Mouse (Mus musculus) stomach, postnatal 0 days (tissue): ENCODE data around the gene Galnt6. TPM values are rescaled to one million over a fixed set of nuclear protein-coding genes. Genes with fewer than 3 reads are reported as not detected.
A peak's percentile ranks its signal among the peaks of the same experiment; 100 is the strongest.

Experiments used
- ATAC-seq: fragments of 200-750 bp; cut with Nextera tagmentation; 2 replicates; pipeline ENCODE4 v1.8.0; 2017; ENCODE audit not compliant: low FRiP score, low TSS enrichment
- DNase-seq: peaks from one replicate; pipeline ENCODE4 v3.0.0-alpha.2; 2016; ENCODE audit warnings: low spot score
- H3K27ac ChIP-seq: fragments of 300-500 bp; sonication (generic); replicated peaks from 2 replicates; pipeline ENCODE4 v1.5.1; 2014; ENCODE audit warnings: mild to moderate bottlenecking, control low read depth
- H3K27me3 ChIP-seq: fragments of 300-500 bp; sonication (generic); 2 replicates; pipeline ENCODE4 v1.6.1; 2014; ENCODE audit warnings: low read length; ENCODE audit not compliant: control insufficient read depth, insufficient read depth
- H3K36me3 ChIP-seq: fragments of 300-500 bp; sonication (generic); 2 replicates; pipeline ENCODE4 v1.6.1; 2014; ENCODE audit warnings: low read length, mixed read lengths; ENCODE audit not compliant: control insufficient read depth, insufficient read depth
- H3K4me1 ChIP-seq: fragments of 300-500 bp; sonication (generic); replicated peaks from 2 replicates; pipeline ENCODE4 v1.6.1; 2014; ENCODE audit warnings: antibody characterized with exemption; ENCODE audit not compliant: control insufficient read depth, insufficient read depth
- H3K4me2 ChIP-seq: fragments of 300-500 bp; sonication (generic); replicated peaks from 2 replicates; pipeline ENCODE4 v1.6.1; 2014; ENCODE audit warnings: low read depth, mild to moderate bottlenecking, control low read depth, moderate library complexity
- H3K4me3 ChIP-seq: fragments of 300-500 bp; sonication (generic); 2 replicates; pipeline ENCODE4 v1.5.1; 2014; ENCODE audit warnings: low read depth, low read length, control low read depth
- H3K9ac ChIP-seq: fragments of 300-500 bp; sonication (generic); 2 replicates; pipeline ENCODE4 v1.6.1; 2014; ENCODE audit warnings: mild to moderate bottlenecking, low read length, control low read depth, mixed read lengths
- H3K9me3 ChIP-seq: fragments of 300-500 bp; sonication (generic); 2 replicates; pipeline ENCODE4 v1.6.1; 2016; ENCODE audit warnings: low read length; ENCODE audit not compliant: control insufficient read depth
- CTCF ChIP-seq: IDR thresholded peaks from 2 replicates; pipeline ENCODE4 v1.5.1; 2016; ENCODE audit warnings: antibody characterized with exemption, low read depth, mild to moderate bottlenecking, moderate library complexity
- EP300 ChIP-seq: optimal IDR thresholded peaks from 2 replicates; pipeline ENCODE3; 2016; ENCODE audit warnings: antibody characterized with exemption
- WGBS: fragments of 180-500 bp; shearing (Covaris S2); extraction: QIAGEN DNeasy Blood & Tissue Kit; methylation state at CpG from one replicate; pipeline ENCODE4 v1.1.7; 2014; 5-methylcytosine and 5-hydroxymethylcytosine counted together
- polyA plus RNA-seq: library from polyadenylated mRNA; unstranded; fragments of >200 nt; fragmentation: Nextera tagmentation; extraction: Ambion mirVana; gene quantifications from 2 replicates; pipeline ENCODE4 v1.2.1, GENCODE M21; 2015

Gene Galnt6
- polyA plus RNA-seq, 1 experiment from 2014 or later: 11.0 TPM

DNA sequence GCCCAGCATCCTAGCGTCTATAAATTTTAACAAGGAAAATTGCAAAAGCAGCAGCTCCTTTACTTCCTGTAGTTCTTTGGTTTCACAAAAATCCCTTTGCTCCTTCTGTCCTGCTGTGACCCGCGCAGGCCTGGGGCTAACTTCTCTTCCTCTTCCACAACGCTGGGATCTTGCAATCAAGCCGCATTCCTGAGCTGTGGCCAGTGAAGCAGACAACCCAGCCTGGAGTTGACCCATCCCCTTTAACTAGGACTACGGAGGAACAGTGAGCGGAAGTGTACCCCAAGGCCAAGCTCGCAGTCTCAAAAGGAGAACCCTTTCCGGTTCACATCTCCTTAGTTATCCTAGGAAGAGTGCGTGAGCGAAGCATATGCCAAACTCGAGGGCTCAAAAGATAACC lies 50.6 kb downstream of the Galnt6 start:
- no peaks in the 10 kb centered on the region for H3K27me3 ChIP-seq
- H3K9me3 ChIP-seq: no peaks in the 10 kb centered on the region
- DNase-seq (peak; percentile 14), ATAC-seq (no peak)
- no peak overlapping the region for H3K27ac ChIP-seq
- no peak for TF ChIP-seq CTCF
- TF ChIP-seq EP300: no peak
- no peaks in the 10 kb centered on the region for H3K4me1 ChIP-seq
- 77% methylated on average over 12 of the region's 12 CpGs for WGBS
- H3K4me3 ChIP-seq: no peak overlapping the region
- H3K9ac ChIP-seq: no peak overlapping the region
- H3K4me2 ChIP-seq: no peak overlapping the region
- H3K36me3 ChIP-seq: no peaks in the 10 kb centered on the region

DNA sequence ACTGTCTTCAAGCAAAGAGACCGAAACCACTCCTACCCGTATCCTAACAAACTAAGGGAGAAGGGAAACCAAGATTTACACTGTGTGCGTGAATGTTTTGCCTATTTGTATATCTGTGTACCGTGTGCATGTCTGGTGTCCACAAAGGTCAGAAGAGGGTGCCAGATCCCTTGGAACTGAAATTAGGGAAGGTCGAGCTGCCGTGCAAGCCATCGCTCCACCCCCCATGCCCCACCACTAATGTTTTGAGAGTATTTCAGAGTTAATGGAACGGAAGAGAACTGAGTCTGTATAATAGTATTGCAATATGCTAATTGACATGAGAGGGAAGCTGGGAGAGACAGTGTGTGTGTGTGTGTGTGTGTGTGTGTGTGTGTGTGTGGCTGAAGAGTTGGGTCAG lies 51.5 kb downstream of the Galnt6 start:
- Histone ChIP-seq H3K27me3 (no peaks in the 10 kb centered on the region), H3K4me2 (no peak overlapping the region), H3K4me1 (no peaks in the 10 kb centered on the region), H3K9ac (no peak overlapping the region), H3K27ac (no peak overlapping the region), H3K9me3 (no peaks in the 10 kb centered on the region), H3K36me3 (no peaks in the 10 kb centered on the region), H3K4me3 (no peak overlapping the region)
- no peak for TF ChIP-seq CTCF
- no peak for TF ChIP-seq EP300
- 82% methylated on average over 8 of the region's 8 CpGs for WGBS
- no peak for ATAC-seq
- DNase-seq: no peak

DNA sequence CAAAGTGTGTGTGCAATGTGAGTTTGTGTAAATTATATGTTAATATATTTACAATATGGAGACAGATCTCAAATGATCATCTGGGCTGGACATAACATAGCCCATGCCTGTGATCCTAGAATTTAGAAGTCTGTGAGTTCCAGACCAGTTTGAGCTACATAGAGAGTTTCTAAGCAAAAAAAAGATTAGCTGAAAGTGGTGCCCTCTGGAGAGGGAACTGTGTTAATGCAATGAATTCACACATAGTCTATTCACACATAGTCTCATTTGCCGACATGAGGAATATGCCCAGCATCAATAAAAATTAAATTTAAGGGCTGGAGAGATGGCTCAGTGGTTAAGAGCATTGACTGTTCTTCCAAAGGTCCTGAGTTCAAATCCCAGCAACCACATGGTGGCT lies 52.7 kb downstream of the Galnt6 start:
- H3K9me3 ChIP-seq: no peaks in the 10 kb centered on the region
- H3K9ac ChIP-seq: no peak overlapping the region
- no peak overlapping the region for H3K4me2 ChIP-seq
- TF ChIP-seq EP300: no peak
- peak; percentile 46 for TF ChIP-seq CTCF
- no peak for DNase-seq
- no peaks in the 10 kb centered on the region for H3K4me1 ChIP-seq
- H3K27me3 ChIP-seq: no peaks in the 10 kb centered on the region
- H3K4me3 ChIP-seq: no peak overlapping the region
- H3K36me3 ChIP-seq: no peaks in the 10 kb centered on the region
- no peak overlapping the region for H3K27ac ChIP-seq
- WGBS: 84% methylated on average over 1 of the region's 1 CpGs
- ATAC-seq: no peak

GRCm38 (mm10) chr15:100675486-100675885 lies 53.7 kb downstream of the Galnt6 start:
- TF ChIP-seq EP300 (no peak), CTCF (no peak)
- Histone ChIP-seq H3K4me1 (no peaks in the 10 kb centered on the region), H3K27me3 (no peaks in the 10 kb centered on the region), H3K36me3 (no peaks in the 10 kb centered on the region), H3K27ac (no peak overlapping the region), H3K9me3 (no peaks in the 10 kb centered on the region), H3K4me3 (no peak overlapping the region), H3K4me2 (no peak overlapping the region), H3K9ac (no peak overlapping the region)
- ATAC-seq (no peak), DNase-seq (no peak)
- 60% methylated on average over 3 of the region's 3 CpGs for WGBS

DNA sequence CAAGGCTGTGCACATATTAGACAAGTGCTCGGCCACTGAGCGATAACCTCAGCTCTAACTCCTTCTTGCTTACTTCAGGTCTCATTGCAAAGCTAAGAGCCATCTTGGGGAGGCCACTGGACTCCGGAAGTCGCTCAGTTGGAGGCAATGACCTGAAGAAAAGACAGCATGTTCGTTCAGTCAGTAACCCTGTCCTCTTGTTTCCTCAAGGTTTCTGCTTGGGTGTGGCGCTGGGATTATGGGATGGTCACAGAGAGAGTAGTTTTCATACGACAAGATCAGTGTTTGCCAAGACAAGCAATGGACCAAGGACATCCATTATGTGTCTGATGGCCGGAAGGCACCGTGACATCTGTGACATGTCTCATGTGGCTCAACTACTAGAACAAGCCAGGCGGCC lies 54.6 kb downstream of the Galnt6 start:
- no peaks in the 10 kb centered on the region for H3K36me3 ChIP-seq
- no peak overlapping the region for H3K27ac ChIP-seq
- H3K4me3 ChIP-seq: no peak overlapping the region
- 79% methylated on average over 10 of the region's 10 CpGs for WGBS
- no peaks in the 10 kb centered on the region for H3K4me1 ChIP-seq
- no peak overlapping the region for H3K9ac ChIP-seq
- H3K9me3 ChIP-seq: no peaks in the 10 kb centered on the region
- ATAC-seq: no peak
- H3K27me3 ChIP-seq: no peaks in the 10 kb centered on the region
- no peak overlapping the region for H3K4me2 ChIP-seq
- DNase-seq: no peak
- no peak for TF ChIP-seq EP300
- TF ChIP-seq CTCF: no peak

- WGBS: 50% methylated on average over 12 of the region's 12 CpGs
- Histone ChIP-seq H3K4me3 (no peak overlapping the region), H3K4me2 (no peak overlapping the region), H3K36me3 (no peaks in the 10 kb centered on the region), H3K4me1 (no peaks in the 10 kb centered on the region), H3K9me3 (no peaks in the 10 kb centered on the region), H3K27ac (no peak overlapping the region), H3K27me3 (no peaks in the 10 kb centered on the region), H3K9ac (no peak overlapping the region)
- TF ChIP-seq EP300 (no peak), CTCF (no peak)
- no peak for ATAC-seq
- DNase-seq: peak; percentile 37
Measured at GRCm38 (mm10) chr15:100673585-100674391, 55.4 kb downstream of the Galnt6 start.
